Mouse (Mus musculus): ENCODE measurements around the gene Ric1. TPM values are rescaled to one million over a fixed set of nuclear protein-coding genes. Genes with fewer than 3 reads are reported as not detected.
"Not testable (repeated sequence)": the region's sequence is repeated elsewhere in the genome, so short reads cannot be mapped to it uniquely, and the experiment has no call there.

The Ric1 gene
- total RNA-seq, 1 experiment from 2014 or later: 36.3 TPM

DNA sequence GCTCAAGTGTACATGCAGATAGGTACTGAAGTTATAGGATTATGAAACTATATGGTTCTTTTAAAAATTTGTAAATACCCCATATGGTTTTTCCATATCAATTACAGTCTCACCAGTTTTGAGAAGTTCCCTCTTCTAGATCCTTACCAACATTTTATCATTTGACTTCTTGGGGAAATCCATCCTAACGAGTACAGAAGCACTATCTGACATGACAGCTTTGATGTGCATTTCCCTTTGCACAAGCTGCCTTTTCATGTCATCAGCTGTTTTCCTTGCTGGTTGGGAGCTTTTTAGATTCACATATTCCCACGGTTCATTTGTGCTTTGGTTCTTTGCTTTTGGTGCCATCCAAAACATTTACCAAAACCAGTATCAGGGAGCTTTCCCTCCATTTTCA, 6.5 kb downstream of the Ric1 start:
- DNase-seq: no peak

- no peak for DNase-seq
Measured at GRCm38 (mm10) chr19:29534030-29534429, 11.9 kb downstream of the Ric1 start.

GRCm38 (mm10) chr19:29542256-29542970, 20.3 kb downstream of the Ric1 start:
- DNase-seq: no peak

- DNase-seq: no peak
Measured at GRCm38 (mm10) chr19:29544026-29544425, 21.9 kb downstream of the Ric1 start.

DNA sequence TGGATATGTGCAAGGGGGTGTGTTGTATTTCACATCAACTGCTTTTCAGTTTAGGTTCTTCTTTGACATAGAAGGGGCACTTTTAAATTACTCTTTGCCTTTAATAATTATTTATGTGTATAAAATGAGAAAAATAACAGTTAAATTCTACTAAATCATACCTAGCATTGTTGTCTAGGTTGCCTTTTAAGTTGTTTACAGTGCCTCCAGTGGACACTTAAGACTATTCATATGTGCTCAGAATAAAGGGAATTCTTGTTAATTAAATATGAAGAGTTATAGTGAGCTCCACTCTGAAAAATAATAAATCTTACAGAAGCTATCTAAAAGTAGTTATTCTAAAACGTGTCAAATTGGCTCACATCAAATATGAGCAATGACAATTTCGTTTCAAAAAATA, 28.5 kb downstream of the Ric1 start:
- DNase-seq: no peak

GRCm38 (mm10) chr19:29551128-29551527, 29.0 kb downstream of the Ric1 start:
- no peak for DNase-seq

GRCm38 (mm10) chr19:29551980-29552379, 29.9 kb downstream of the Ric1 start:
- not testable (repeated sequence) for DNase-seq

GRCm38 (mm10) chr19:29557171-29557845, 35.2 kb downstream of the Ric1 start:
- DNase-seq: not testable (repeated sequence)

GRCm38 (mm10) chr19:29562166-29562565, 40.1 kb downstream of the Ric1 start:
- DNase-seq: no peak

GRCm38 (mm10) chr19:29562603-29563002, 40.5 kb downstream of the Ric1 start:
- DNase-seq: no peak

GRCm38 (mm10) chr19:29563258-29563779, 41.2 kb downstream of the Ric1 start:
- peak; percentile 16 for DNase-seq

GRCm38 (mm10) chr19:29566512-29566911, 44.4 kb downstream of the Ric1 start:
- no peak for DNase-seq

GRCm38 (mm10) chr19:29582439-29582838, 60.4 kb downstream of the Ric1 start:
- no peak for DNase-seq

DNA sequence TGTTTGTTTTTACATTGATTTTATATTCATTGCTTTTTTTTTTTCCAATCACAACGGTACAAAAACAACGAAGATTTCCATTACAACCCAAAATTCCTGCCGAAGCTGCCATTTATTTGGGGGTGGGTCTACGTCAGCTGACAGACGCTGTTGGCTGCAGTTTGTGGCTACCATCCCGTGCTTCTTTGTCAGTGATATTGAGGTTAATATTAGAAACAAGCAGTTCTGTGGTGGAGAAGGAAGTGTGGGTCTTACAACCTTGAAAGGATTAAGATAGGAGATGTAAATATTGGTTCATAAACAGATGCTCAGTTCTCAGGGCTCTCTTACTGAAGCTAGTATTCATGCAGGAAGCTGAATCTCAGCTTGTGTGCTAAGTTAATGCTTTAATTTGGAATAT, 61.7 kb downstream of the Ric1 start:
- DNase-seq: no peak

DNA sequence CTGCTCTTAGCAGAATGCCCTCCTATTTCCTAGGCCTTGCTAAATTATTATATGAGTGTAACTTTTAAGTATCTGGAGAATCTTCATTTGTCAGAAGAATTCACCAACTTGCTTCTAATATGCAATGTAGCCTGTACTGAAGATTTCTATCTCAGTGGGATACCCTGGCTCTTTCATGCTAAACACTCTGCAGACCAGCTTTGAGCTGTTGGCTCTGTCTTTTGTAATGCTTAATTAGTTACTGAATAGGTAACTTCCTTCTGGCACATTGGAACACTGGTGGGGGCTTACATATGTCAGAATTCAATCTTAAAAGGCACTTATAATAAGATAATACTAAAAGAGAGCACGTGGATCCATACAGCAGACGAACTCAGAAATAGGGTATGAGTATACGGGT, 71.7 kb downstream of the Ric1 start:
- DNase-seq: not testable (repeated sequence)

DNA sequence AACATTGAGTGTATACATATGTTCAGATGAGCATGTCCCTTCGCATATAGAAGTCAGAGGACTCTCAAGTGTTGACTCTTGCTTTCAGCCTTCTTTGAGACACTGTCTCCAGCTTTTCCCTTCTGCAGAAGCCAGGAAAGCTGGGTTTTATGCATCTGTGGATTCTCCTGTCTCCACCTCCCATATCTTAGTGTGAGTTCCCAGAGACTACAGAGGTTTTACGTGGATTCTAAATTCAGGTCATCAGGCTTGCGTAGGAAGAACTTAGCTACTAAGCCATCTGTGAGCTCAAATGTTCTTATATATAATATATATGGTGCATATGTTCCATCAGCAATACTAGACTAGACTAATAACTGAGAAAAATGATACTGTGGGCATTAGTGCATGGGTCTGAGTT, 74.2 kb downstream of the Ric1 start:
- DNase-seq: no peak

GRCm38 (mm10) chr19:29596985-29597384, 74.9 kb downstream of the Ric1 start:
- DNase-seq: peak; percentile 5

DNA sequence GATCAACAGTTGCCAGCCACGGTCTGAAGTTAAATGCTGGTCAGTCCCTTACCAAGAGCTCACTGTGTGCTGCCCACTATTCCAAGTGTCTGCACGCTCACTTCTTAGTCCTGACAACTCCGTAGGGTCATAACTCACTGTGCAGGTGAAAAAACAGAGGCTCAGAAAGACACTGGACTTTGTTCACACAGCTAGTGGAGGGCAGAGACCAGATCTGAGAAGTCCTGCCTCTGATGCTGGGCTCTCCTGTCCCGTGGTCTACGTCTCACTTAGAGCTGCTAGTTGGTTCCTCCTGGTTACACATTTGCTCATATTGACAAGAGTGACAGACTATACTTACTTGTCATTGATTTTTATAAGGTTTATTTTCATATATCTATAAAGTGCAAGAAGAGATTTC, 76.9 kb downstream of the Ric1 start:
- DNase-seq: no peak

DNA sequence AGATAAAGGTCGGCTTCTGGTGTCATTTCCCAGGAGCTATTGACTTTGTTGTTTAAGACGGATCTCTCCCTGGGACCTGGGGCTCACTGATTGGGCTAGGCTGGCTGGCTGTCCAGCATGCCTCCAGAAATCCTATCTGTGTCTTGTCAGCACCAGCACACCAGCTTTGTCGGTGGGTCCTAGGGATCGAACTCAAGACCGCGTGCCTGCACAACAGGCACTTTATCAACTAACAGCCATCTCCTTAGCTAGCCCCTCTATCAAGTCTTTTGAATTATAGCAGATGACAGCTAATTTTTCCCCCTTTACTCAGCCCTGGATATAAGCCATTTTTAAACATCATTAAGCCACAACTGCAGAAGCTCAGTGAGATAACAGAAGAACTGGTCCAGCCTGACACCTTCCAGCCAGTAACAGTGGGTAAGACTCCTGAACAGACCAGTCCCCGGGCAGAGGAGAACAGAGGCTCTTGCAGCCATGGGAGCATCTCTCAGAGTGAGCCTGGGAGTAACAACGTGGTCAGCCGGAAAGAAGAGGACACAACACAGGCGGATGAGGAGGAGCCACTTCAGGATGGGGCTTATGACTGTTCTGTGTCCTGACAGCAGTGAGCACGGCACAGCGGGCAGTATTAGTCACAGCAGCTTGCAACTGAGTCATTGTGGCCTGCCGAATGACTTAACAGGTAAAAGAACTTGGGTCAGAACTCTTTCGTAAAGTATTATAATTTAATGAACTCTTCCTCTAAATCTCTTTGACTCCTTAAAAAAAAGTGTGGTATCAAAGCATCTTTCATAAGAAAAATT, 81.7 kb downstream of the Ric1 start:
- peak; percentile 29 for DNase-seq

DNA sequence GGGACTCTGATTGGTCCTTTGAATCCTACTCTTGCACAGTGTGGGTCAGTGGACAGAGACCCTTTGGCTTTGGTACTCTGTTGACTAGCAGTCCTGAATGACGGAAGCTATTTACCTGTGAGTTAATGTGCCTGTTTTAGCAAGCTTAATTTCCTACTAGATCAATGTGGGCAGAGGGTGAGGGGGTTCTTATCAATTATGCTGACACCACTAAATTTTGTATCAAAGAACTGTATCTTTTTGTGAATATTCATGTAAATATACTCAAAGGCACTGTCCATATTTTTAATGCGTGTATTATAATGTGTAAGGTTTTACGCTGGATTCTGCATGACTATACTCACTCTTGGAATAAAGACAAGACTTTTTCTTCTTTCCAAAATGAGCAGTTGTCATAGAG, 82.6 kb downstream of the Ric1 start:
- DNase-seq: no peak

DNA sequence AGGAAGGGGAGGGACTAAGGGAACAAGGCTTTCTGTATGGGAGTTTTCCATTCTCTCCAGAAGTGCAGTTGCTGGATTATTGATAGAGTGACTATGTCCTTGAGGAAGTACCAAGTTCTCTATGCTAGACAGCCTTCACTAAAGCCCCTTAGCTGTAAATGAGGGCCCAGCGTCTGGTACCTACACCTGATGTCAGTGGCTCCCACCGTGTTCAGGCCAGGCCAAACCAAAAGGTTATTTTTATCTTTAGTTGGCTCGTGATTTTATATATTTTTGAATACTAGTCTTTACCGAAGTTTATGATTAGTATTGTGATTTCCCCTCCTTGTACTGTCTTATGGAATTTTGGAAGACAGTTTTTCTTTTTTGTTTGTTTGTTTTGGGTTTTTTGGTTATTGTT, 85.4 kb downstream of the Ric1 start:
- DNase-seq: no peak

DNA sequence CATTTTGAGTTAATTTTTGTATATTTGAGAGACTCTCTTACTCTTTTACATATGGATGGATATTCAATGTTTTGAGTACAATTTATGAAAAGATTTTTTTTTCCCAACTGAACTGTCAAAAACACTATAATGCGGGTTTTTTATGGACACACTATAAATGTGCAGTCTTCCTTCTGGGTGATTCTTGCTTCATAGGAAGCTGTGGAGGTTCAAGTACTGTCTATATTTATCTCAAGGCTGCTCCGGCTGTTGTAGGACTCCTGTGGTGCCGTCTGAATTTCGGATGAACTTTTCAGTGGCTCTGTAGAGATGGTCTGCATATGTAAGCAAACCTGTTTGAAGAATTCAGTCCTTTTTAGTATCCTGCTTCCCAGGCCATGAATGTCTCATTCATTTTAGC, 86.1 kb downstream of the Ric1 start:
- no peak for DNase-seq

- DNase-seq: no peak
Measured at GRCm38 (mm10) chr19:29610907-29611306, 88.8 kb downstream of the Ric1 start.

Measured in adrenal gland, postnatal 25 days (tissue).